24 mouse cellular contexts compared by ENCODE assay signal in the genomic region with DNA sequence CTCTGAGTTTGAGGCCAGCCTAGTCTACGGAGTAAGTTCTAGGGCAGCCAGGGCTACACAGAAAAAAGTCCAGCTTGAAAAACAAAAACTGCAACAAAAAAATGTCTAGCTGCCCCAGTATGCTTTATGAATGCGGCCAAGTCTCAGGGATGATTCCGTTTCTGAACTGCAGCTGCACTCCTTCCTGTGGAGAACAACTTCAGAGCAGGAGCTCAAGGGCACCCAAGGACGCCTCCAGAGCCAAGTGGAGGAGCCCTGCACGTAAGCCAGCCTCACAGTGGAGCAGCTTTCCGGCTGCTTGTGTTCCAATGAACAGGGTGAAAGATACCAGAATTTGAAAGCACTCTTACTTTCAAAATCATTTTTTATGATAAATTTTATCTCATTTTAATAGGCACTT. TPM values are rescaled to one million over a fixed set of nuclear protein-coding genes. Genes with fewer than 3 reads are reported as not detected.
A peak's percentile ranks its signal among the peaks of the same experiment; 100 is the strongest.
DNase-seq lines count a peak whose midpoint lies in the region; ATAC-seq lines count a peak whose summit lies in the region.
"Had no signal": no experiment of that assay in that cellular context is flagged by ENCODE, and none has a peak within 500 bp of the region (broad histone marks: within the 10 kb centered on the region; RNA-seq: fewer than 3 reads in every experiment).

No protein-coding gene starts in this region.

- ATAC-seq in heart, embryonic 13.5 days (ENCODE audit: extremely low read depth, insufficient number of reproducible peaks, low FRiP score, low TSS enrichment), result no peak
- ATAC-seq in hindbrain, embryonic 14.5 days (ENCODE audit: low FRiP score), result no peak
- ATAC-seq: forebrain, embryonic 16.5 days; hindbrain, postnatal 0 days; intestine, embryonic 16.5 days; liver, embryonic 12.5 days had no signal

- peak; percentile 36 for DNase-seq in adrenal gland, adult 2 months
- no peak for DNase-seq in adrenal gland, adult 8-10 months
- no peak for DNase-seq in heart, adult 8-10 months (ENCODE audit: low spot score)
- DNase-seq in brain, adult 2 months (ENCODE audit: low read depth, low spot score), result peak; percentile 27
- peak; percentile 21 for DNase-seq in heart, postnatal 4 days
- no peak for DNase-seq in hindbrain, embryonic 14.5 days (ENCODE audit: low spot score)
- no peak for DNase-seq in ovary, adult 18-20 months (ENCODE audit: low spot score)
- DNase-seq: cerebellum, adult 18-20 months; cerebellum, postnatal 14 days; gastrocnemius, adult 2 months; kidney, adult 9 months; kidney, postnatal 25 days; lung, adult 18-20 months; lung, postnatal 14 days; retina, postnatal 1 day had no signal

- no peaks in the 10 kb centered on the region for H3K27me3 ChIP-seq in heart, embryonic 13.5 days (replicated peaks)
- H3K27me3 ChIP-seq in hindbrain, embryonic 14.5 days (ENCODE audit: control insufficient read depth, insufficient read depth, low read length), result no peaks in the 10 kb centered on the region
- H3K27me3 ChIP-seq: limb, embryonic 13.5 days; liver, embryonic 12.5 days; midbrain, embryonic 12.5 days had no signal

- 0 out of 2 replicates have a peak, but pooled peaks cover 3% of the 10 kb centered on the region for H3K4me1 ChIP-seq in heart, embryonic 13.5 days
- no peaks in the 10 kb centered on the region for H3K4me1 ChIP-seq in hindbrain, embryonic 14.5 days (replicated peaks; ENCODE audit: control insufficient read depth, insufficient read depth, low read length)
- H3K4me1 ChIP-seq: forebrain, embryonic 10.5 days; hindbrain, embryonic 10.5 days; limb, embryonic 13.5 days; liver, embryonic 12.5 days; midbrain, embryonic 12.5 days had no signal

- no peak overlapping the region for H3K9ac ChIP-seq in heart, embryonic 13.5 days
- H3K9ac ChIP-seq in hindbrain, embryonic 14.5 days, result no peak overlapping the region
- H3K9ac ChIP-seq: limb, embryonic 13.5 days; liver, embryonic 12.5 days; midbrain, embryonic 12.5 days had no signal

- peaks cover 93% of the 10 kb centered on the region for H3K36me3 ChIP-seq in heart, embryonic 13.5 days
- H3K36me3 ChIP-seq in hindbrain, embryonic 14.5 days (replicated peaks; ENCODE audit: control insufficient read depth, insufficient read depth), result peaks cover 92% of the 10 kb centered on the region

- WGBS in heart, embryonic 13.5 days, result 60% methylated on average over 6 of the region's 6 CpGs
- 93% methylated on average over 6 of the region's 6 CpGs for WGBS in hindbrain, embryonic 14.5 days

- no peak overlapping the region for H3K4me3 ChIP-seq in heart, embryonic 13.5 days
- H3K4me3 ChIP-seq in hindbrain, embryonic 14.5 days (replicated peaks; ENCODE audit: low read length), result no peak overlapping the region
- H3K4me3 ChIP-seq: forebrain, embryonic 10.5 days; gastrocnemius, adult 2 months; hindbrain, embryonic 10.5 days; limb, embryonic 13.5 days; liver, embryonic 12.5 days; midbrain, embryonic 12.5 days had no signal

- no peaks in the 10 kb centered on the region for H3K9me3 ChIP-seq in heart, embryonic 13.5 days
- H3K9me3 ChIP-seq in hindbrain, embryonic 14.5 days (ENCODE audit: control insufficient read depth, low read length), result no peaks in the 10 kb centered on the region
- H3K9me3 ChIP-seq: forebrain, embryonic 10.5 days; hindbrain, embryonic 10.5 days; limb, embryonic 13.5 days; liver, embryonic 12.5 days; midbrain, embryonic 12.5 days had no signal

- H3K4me2 ChIP-seq in heart, embryonic 13.5 days, result no peak overlapping the region
- H3K4me2 ChIP-seq in hindbrain, embryonic 14.5 days (replicated peaks), result no peak overlapping the region
- H3K4me2 ChIP-seq: limb, embryonic 13.5 days; liver, embryonic 12.5 days; midbrain, embryonic 12.5 days had no signal

- H3K27ac ChIP-seq in heart, embryonic 13.5 days (replicated peaks), result peak overlapping the region; percentile 65
- H3K27ac ChIP-seq in hindbrain, embryonic 14.5 days, result no peak overlapping the region
- H3K27ac ChIP-seq: forebrain, embryonic 10.5 days; gastrocnemius, adult 2 months; hindbrain, embryonic 10.5 days; hindbrain, postnatal 0 days; limb, embryonic 13.5 days; liver, embryonic 12.5 days; midbrain, embryonic 12.5 days had no signal

RNA-seq across cellular contexts. Expression of gene Ibtk, which starts 41.8 kb away (rescaled TPM):
- total RNA-seq in adrenal gland, adult 2 months (2021), result 10 to 100 TPM; 37.2 to 40.0 TPM
- polyA plus RNA-seq in adrenal gland, adult 2 months (2012; rRNA removed), result 4.5 and 5.1 TPM in 2 replicates
- total RNA-seq in adrenal gland, adult 8-10 months (2022), result 10 to 100 TPM; 43.7 to 55.2 (median 52.1) TPM
- 20.0 and 21.7 TPM in 2 replicates for polyA plus RNA-seq in heart, embryonic 13.5 days (2015; fragmentation: Nextera tagmentation; extraction: Ambion mirVana)
- total RNA-seq in heart, adult 8-10 months (2022), result 10 to 100 TPM; 29.9 to 33.3 (median 30.4) TPM
- total RNA-seq in heart, postnatal 4 days (2021), result 10 to 100 TPM; 38.2 to 38.7 TPM
- polyA plus RNA-seq in hindbrain, embryonic 14.5 days (2014; fragmentation: Nextera tagmentation; extraction: Ambion mirVana), result 37.3 and 39.0 TPM in 2 replicates

Comparison
In these comparisons a context has a peak if more than half of its experiments do, and no peak if none do; other contexts are left out.
1. DNase-seq: peak in adrenal gland, adult 2 months (single experiment), brain, adult 2 months (single experiment) and heart, postnatal 4 days (single experiment); none in adrenal gland, adult 8-10 months (single experiment), heart, adult 8-10 months (single experiment), hindbrain, embryonic 14.5 days (single experiment) and ovary, adult 18-20 months (single experiment).